Mouse (Mus musculus): ENCODE measurements around the gene Faxc. TPM values are rescaled to one million over a fixed set of nuclear protein-coding genes. Genes with fewer than 3 reads are reported as not detected.

Faxc gene
- polyA plus RNA-seq, 1 experiment from 2014 or later: 20.9 TPM

DNA sequence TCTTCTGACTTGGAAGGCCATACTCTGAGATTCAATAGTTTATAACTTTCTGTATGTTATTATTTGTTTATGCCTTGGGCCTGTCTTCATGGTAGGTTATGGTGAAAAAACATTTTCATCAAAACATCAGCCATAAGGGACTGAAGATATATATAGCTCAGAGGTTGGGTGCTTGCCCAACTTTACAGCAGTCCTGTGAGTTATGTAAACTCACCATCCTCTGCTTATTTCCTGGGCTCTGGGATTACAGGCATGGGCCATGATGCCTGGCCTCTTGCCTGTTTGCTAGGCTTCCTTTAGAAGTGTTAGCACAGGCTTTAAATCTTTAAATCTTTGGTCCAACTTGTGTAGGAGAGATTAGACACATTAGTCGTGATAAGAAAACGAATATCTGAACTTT, 21.1 kb downstream of the Faxc start:
- no peak overlapping the region for H3K4me3 ChIP-seq (ENCODE audit: low read depth, low read length)

GRCm38 (mm10) chr4:21957570-21958321, 26.6 kb downstream of the Faxc start:
- peak; percentile 89 for DNase-seq (ENCODE audit: low spot score, missing footprints)
- Histone ChIP-seq H3K9me3 (ENCODE audit: control insufficient read depth, low read length) (no peaks in the 10 kb centered on the region), H3K4me2 (no peak overlapping the region), H3K4me3 (ENCODE audit: low read depth, low read length) (no peak overlapping the region), H3K4me1 (ENCODE audit: control insufficient read depth, insufficient read depth, low read length) (no peaks in the 10 kb centered on the region), H3K36me3 (ENCODE audit: control insufficient read depth, insufficient read depth, low read length) (no peaks in the 10 kb centered on the region), H3K27ac (ENCODE audit: low read depth, low read length) (no peak overlapping the region), H3K27me3 (ENCODE audit: control insufficient read depth, insufficient read depth, low read length) (no peaks in the 10 kb centered on the region), H3K9ac (ENCODE audit: low read length) (no peak overlapping the region)
- 60% methylated on average over 7 of the region's 7 CpGs for WGBS
- ATAC-seq (ENCODE audit: low FRiP score): peak; percentile 81

More for the DNA sequence above, 21.1 kb downstream of the Faxc start:
- Histone ChIP-seq H3K9ac (ENCODE audit: low read length) (no peak overlapping the region), H3K4me1 (ENCODE audit: control insufficient read depth, insufficient read depth, low read length) (no peaks in the 10 kb centered on the region), H3K27me3 (ENCODE audit: control insufficient read depth, insufficient read depth, low read length) (no peaks in the 10 kb centered on the region), H3K36me3 (ENCODE audit: control insufficient read depth, insufficient read depth, low read length) (no peaks in the 10 kb centered on the region), H3K27ac (ENCODE audit: low read depth, low read length) (no peak overlapping the region), H3K9me3 (ENCODE audit: control insufficient read depth, low read length) (no peaks in the 10 kb centered on the region), H3K4me2 (no peak overlapping the region)
- DNase-seq (ENCODE audit: low spot score, missing footprints) (peak; percentile 53), ATAC-seq (ENCODE audit: low FRiP score) (no peak)
- 84% methylated on average over 2 of the region's 2 CpGs for WGBS

DNA sequence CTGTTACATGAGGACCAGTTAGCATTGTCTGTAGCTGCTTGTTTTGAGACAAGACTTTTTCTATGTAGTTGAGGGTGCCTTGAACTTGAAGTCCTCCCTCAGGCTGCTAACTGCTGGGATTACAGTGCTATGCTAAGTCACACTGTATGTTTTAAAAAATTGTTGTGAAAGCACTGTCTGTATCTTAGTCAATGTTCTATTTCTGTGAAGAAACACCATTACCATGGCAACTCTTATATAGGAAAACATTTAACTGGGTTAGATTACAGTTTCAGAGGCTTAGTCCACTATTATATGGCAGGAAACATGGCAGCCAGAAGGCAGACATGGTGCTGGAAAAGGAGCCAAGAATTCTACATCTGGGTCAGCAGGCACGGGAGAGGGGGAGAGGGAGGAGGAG, 40.8 kb downstream of the Faxc start:
- Histone ChIP-seq H3K4me3 (ENCODE audit: low read depth, low read length) (no peak overlapping the region), H3K4me2 (no peak overlapping the region), H3K9ac (ENCODE audit: low read length) (no peak overlapping the region), H3K27me3 (ENCODE audit: control insufficient read depth, insufficient read depth, low read length) (no peaks in the 10 kb centered on the region), H3K9me3 (ENCODE audit: control insufficient read depth, low read length) (no peaks in the 10 kb centered on the region), H3K27ac (ENCODE audit: low read depth, low read length) (no peak overlapping the region), H3K36me3 (ENCODE audit: control insufficient read depth, insufficient read depth, low read length) (no peaks in the 10 kb centered on the region), H3K4me1 (ENCODE audit: control insufficient read depth, insufficient read depth, low read length) (no peaks in the 10 kb centered on the region)
- DNase-seq (ENCODE audit: low spot score, missing footprints) (no peak), ATAC-seq (ENCODE audit: low FRiP score) (no peak)
- WGBS: 61% methylated on average over 1 of the region's 1 CpGs

DNA sequence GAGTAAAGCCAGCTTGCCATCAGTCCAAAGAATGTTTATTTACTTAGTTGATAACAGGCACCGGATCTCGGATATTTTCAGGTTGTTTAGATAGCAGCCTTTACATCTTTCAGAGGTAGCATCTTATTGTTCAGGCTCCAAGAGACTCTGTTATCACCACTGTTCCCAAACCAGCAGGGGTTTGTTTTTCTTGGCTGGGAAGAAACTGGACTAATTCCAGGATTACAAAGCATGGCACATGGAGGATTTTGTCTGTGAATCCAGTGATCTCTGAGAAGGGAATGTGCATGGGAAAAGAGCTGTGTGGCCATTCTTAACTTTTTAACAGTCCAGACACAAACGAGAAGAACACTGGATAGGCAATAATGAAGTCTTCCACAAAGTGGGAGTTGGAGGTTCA, 43.0 kb downstream of the Faxc start:
- H3K9ac ChIP-seq (ENCODE audit: low read length): no peak overlapping the region
- no peaks in the 10 kb centered on the region for H3K9me3 ChIP-seq (ENCODE audit: control insufficient read depth, low read length)
- H3K27me3 ChIP-seq (ENCODE audit: control insufficient read depth, insufficient read depth, low read length): no peaks in the 10 kb centered on the region
- 66% methylated on average over 3 of the region's 3 CpGs for WGBS
- no peak overlapping the region for H3K4me3 ChIP-seq (ENCODE audit: low read depth, low read length)
- no peak overlapping the region for H3K4me2 ChIP-seq
- H3K27ac ChIP-seq (ENCODE audit: low read depth, low read length): no peak overlapping the region
- DNase-seq (ENCODE audit: low spot score, missing footprints) (no peak), ATAC-seq (ENCODE audit: low FRiP score) (no peak)
- H3K4me1 ChIP-seq (ENCODE audit: control insufficient read depth, insufficient read depth, low read length): no peaks in the 10 kb centered on the region
- no peaks in the 10 kb centered on the region for H3K36me3 ChIP-seq (ENCODE audit: control insufficient read depth, insufficient read depth, low read length)

DNA sequence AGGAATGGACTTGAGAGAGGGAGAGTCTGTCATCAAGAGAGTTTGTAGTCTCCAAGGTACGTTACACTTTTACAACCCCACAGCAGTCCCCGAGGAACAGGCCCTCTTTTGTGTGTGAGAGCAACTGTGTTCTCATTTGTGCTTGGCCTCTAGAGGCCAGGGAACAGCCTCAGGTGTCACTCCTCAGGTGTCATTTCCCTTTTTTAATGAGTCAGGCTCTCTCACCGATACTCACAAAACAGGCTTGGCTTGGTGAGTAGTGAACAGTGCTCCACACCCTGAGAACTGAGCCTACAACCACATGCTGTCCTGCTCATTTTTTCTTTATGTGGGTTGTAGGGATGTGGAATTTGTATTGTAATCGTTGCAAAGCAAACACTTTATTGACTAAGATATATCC, 49.3 kb downstream of the Faxc start:
- no peaks in the 10 kb centered on the region for H3K9me3 ChIP-seq (ENCODE audit: control insufficient read depth, low read length)
- H3K27ac ChIP-seq (ENCODE audit: low read depth, low read length): no peak overlapping the region
- H3K9ac ChIP-seq (ENCODE audit: low read length): no peak overlapping the region
- no peaks in the 10 kb centered on the region for H3K36me3 ChIP-seq (ENCODE audit: control insufficient read depth, insufficient read depth, low read length)
- 92% methylated on average over 4 of the region's 4 CpGs for WGBS
- no peak for ATAC-seq (ENCODE audit: low FRiP score)
- no peak overlapping the region for H3K4me2 ChIP-seq
- H3K4me3 ChIP-seq (ENCODE audit: low read depth, low read length): no peak overlapping the region
- H3K4me1 ChIP-seq (ENCODE audit: control insufficient read depth, insufficient read depth, low read length): no peaks in the 10 kb centered on the region
- H3K27me3 ChIP-seq (ENCODE audit: control insufficient read depth, insufficient read depth, low read length): no peaks in the 10 kb centered on the region
- DNase-seq (ENCODE audit: low spot score, missing footprints): no peak

- no peak overlapping the region for H3K9ac ChIP-seq (ENCODE audit: low read length)
- H3K4me3 ChIP-seq (ENCODE audit: low read depth, low read length): no peak overlapping the region
- DNase-seq (ENCODE audit: low spot score, missing footprints) (no peak), ATAC-seq (ENCODE audit: low FRiP score) (no peak)
- no peaks in the 10 kb centered on the region for H3K4me1 ChIP-seq (ENCODE audit: control insufficient read depth, insufficient read depth, low read length)
- H3K36me3 ChIP-seq (ENCODE audit: control insufficient read depth, insufficient read depth, low read length): no peaks in the 10 kb centered on the region
- H3K27ac ChIP-seq (ENCODE audit: low read depth, low read length): no peak overlapping the region
- H3K9me3 ChIP-seq (ENCODE audit: control insufficient read depth, low read length): no peaks in the 10 kb centered on the region
- no peaks in the 10 kb centered on the region for H3K27me3 ChIP-seq (ENCODE audit: control insufficient read depth, insufficient read depth, low read length)
- no peak overlapping the region for H3K4me2 ChIP-seq
- 96% methylated on average over 9 of the region's 9 CpGs for WGBS
Measured at GRCm38 (mm10) chr4:21982449-21982848, 51.3 kb downstream of the Faxc start.

- Histone ChIP-seq H3K27ac (ENCODE audit: low read depth, low read length) (no peak overlapping the region), H3K9ac (ENCODE audit: low read length) (no peak overlapping the region), H3K36me3 (ENCODE audit: control insufficient read depth, insufficient read depth, low read length) (no peaks in the 10 kb centered on the region), H3K27me3 (ENCODE audit: control insufficient read depth, insufficient read depth, low read length) (no peaks in the 10 kb centered on the region), H3K4me3 (ENCODE audit: low read depth, low read length) (no peak overlapping the region), H3K9me3 (ENCODE audit: control insufficient read depth, low read length) (no peaks in the 10 kb centered on the region), H3K4me1 (ENCODE audit: control insufficient read depth, insufficient read depth, low read length) (no peaks in the 10 kb centered on the region), H3K4me2 (no peak overlapping the region)
- ATAC-seq (ENCODE audit: low FRiP score) (no peak), DNase-seq (ENCODE audit: low spot score, missing footprints) (no peak)
- WGBS: 85% methylated on average over 8 of the region's 8 CpGs
Measured at GRCm38 (mm10) chr4:21986857-21987256, 55.7 kb downstream of the Faxc start.

DNA sequence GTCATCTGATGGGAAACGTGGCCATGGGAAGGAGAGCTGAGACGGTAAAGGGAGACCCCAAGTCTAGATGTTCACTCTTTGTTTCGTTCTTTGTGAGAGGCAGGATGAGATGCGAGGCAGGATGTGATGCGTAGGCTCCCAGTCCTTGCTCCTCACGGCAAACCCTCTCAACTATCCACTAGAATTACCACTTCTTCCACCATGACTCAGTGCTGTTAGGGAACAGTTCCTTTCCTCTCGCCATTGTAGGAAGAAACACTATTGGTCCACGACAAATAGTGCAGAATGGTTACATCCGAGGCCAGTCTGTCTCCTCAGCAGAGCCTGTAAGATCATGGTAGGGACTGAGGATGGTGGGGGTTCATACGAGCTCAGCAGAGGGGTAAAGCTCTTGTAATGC, 56.3 kb downstream of the Faxc start:
- DNase-seq (ENCODE audit: low spot score, missing footprints) (no peak), ATAC-seq (ENCODE audit: low FRiP score) (no peak)
- H3K27me3 ChIP-seq (ENCODE audit: control insufficient read depth, insufficient read depth, low read length): no peaks in the 10 kb centered on the region
- no peak overlapping the region for H3K4me3 ChIP-seq (ENCODE audit: low read depth, low read length)
- H3K4me1 ChIP-seq (ENCODE audit: control insufficient read depth, insufficient read depth, low read length): no peaks in the 10 kb centered on the region
- H3K9ac ChIP-seq (ENCODE audit: low read length): no peak overlapping the region
- no peak overlapping the region for H3K4me2 ChIP-seq
- no peak overlapping the region for H3K27ac ChIP-seq (ENCODE audit: low read depth, low read length)
- no peaks in the 10 kb centered on the region for H3K36me3 ChIP-seq (ENCODE audit: control insufficient read depth, insufficient read depth, low read length)
- no peaks in the 10 kb centered on the region for H3K9me3 ChIP-seq (ENCODE audit: control insufficient read depth, low read length)
- 89% methylated on average over 10 of the region's 10 CpGs for WGBS

- ATAC-seq (ENCODE audit: low FRiP score) (no peak), DNase-seq (ENCODE audit: low spot score, missing footprints) (no peak)
- WGBS: 88% methylated on average over 3 of the region's 3 CpGs
- no peak overlapping the region for H3K4me2 ChIP-seq
- no peaks in the 10 kb centered on the region; the same call in 1 of the 2 replicates for H3K36me3 ChIP-seq (ENCODE audit: control insufficient read depth, insufficient read depth, low read length)
- H3K4me3 ChIP-seq (ENCODE audit: low read depth, low read length): no peak overlapping the region
- no peak overlapping the region for H3K27ac ChIP-seq (ENCODE audit: low read depth, low read length)
- no peak overlapping the region for H3K9ac ChIP-seq (ENCODE audit: low read length)
- no peaks in the 10 kb centered on the region for H3K4me1 ChIP-seq (ENCODE audit: control insufficient read depth, insufficient read depth, low read length)
- no peaks in the 10 kb centered on the region for H3K9me3 ChIP-seq (ENCODE audit: control insufficient read depth, low read length)
- no peaks in the 10 kb centered on the region for H3K27me3 ChIP-seq (ENCODE audit: control insufficient read depth, insufficient read depth, low read length)
Measured at GRCm38 (mm10) chr4:21989571-21990091, 58.5 kb downstream of the Faxc start.
